10 mouse cellular contexts compared by ENCODE assay signal in the genomic region with DNA sequence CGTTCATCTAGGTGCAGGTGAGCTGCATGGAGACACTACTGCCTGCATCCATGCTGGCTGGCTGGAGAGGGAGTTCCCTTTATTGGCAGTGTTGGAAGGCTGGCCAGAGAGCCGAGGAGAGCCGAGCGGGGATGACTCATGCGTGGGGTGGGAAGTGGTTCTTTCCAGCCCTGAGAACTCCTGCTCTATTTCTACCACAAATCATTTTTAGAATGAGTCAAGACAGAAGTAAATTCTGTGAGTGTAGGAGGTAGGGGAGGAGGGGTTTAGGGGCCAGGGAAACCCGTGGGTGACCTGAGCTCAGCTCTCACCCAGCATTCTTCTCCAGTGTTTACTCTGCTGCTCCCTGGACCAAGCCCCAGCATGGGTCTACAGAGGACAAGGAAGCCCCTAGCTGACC.
DNase-seq lines count a peak whose midpoint lies in the region; ATAC-seq and TF ChIP-seq lines count a peak whose summit lies in the region.
"Had no signal": no experiment of that assay in that cellular context is flagged by ENCODE, and none has a peak within 500 bp of the region (broad histone marks: within the 10 kb centered on the region; RNA-seq: fewer than 3 reads in every experiment).

No protein-coding gene starts in this region.

- H3K4me1 ChIP-seq in stomach, embryonic 14.5 days (ENCODE audit: control insufficient read depth, insufficient read depth, low read length), result no peaks in the 10 kb centered on the region
- no peaks in the 10 kb centered on the region for H3K4me1 ChIP-seq in midbrain, embryonic 13.5 days (replicated peaks)
- H3K4me1 ChIP-seq in hindbrain, postnatal 0 days (ENCODE audit: insufficient read depth, low read length), result no peaks in the 10 kb centered on the region
- H3K4me1 ChIP-seq: limb, embryonic 15.5 days had no signal

- peak; percentile 76 for ATAC-seq in stomach, embryonic 14.5 days (ENCODE audit: insufficient number of reproducible peaks, insufficient read depth, low FRiP score, low read depth)
- ATAC-seq in midbrain, embryonic 13.5 days, result no peak
- ATAC-seq in hindbrain, postnatal 0 days, result no peak
- no peak for ATAC-seq in megakaryocyte progenitor cell, adult 5-6 weeks (replicated peaks; ENCODE audit: poor library complexity)

- H3K36me3 ChIP-seq in stomach, embryonic 14.5 days (ENCODE audit: control insufficient read depth, insufficient read depth, low read length), result no peaks in the 10 kb centered on the region
- H3K36me3 ChIP-seq in midbrain, embryonic 13.5 days, result no peaks in the 10 kb centered on the region
- no peaks in the 10 kb centered on the region for H3K36me3 ChIP-seq in hindbrain, postnatal 0 days (ENCODE audit: insufficient read depth, low read length)
- H3K36me3 ChIP-seq: limb, embryonic 15.5 days had no signal

- peak; percentile 45 to 49 for DNase-seq in layer of hippocampus, adult 8-10 months (ENCODE audit: low spot score in 2 of 2)
- no peak for DNase-seq in layer of hippocampus, postnatal 25 days (ENCODE audit: extremely low spot score in 1 of 2, low spot score in 1 of 2)
- DNase-seq in cerebellum, adult 18-20 months, result peak; percentile 60 to 69
- DNase-seq in left cerebral cortex, adult 18-20 months (ENCODE audit: low spot score in 2 of 2), result peak; percentile 78 to 83
- no peak for DNase-seq in hindbrain, postnatal 0 days (ENCODE audit: low spot score)

- TF ChIP-seq CTCF in hindbrain, postnatal 0 days (IDR thresholded peaks at IDR 0.05; ENCODE audit: low read depth), result no peak

- H3K4me3 ChIP-seq in stomach, embryonic 14.5 days (ENCODE audit: low read depth, low read length), result no peak overlapping the region
- no peak overlapping the region for H3K4me3 ChIP-seq in midbrain, embryonic 13.5 days (replicated peaks)
- no peak overlapping the region for H3K4me3 ChIP-seq in hindbrain, postnatal 0 days (ENCODE audit: low read length)
- H3K4me3 ChIP-seq: erythroblast, embryonic 14.5 days; limb, embryonic 15.5 days had no signal

- H3K4me2 ChIP-seq in stomach, embryonic 14.5 days (replicated peaks; ENCODE audit: low read depth, low read length), result no peak overlapping the region
- no peak overlapping the region for H3K4me2 ChIP-seq in midbrain, embryonic 13.5 days (replicated peaks)
- H3K4me2 ChIP-seq in hindbrain, postnatal 0 days (ENCODE audit: low read depth, low read length), result no peak overlapping the region
- H3K4me2 ChIP-seq: limb, embryonic 15.5 days had no signal

- WGBS in stomach, embryonic 14.5 days, result 23% methylated on average over 6 of the region's 6 CpGs
- WGBS in midbrain, embryonic 13.5 days, result 86% methylated on average over 6 of the region's 6 CpGs
- 74% methylated on average over 6 of the region's 6 CpGs for WGBS in hindbrain, postnatal 0 days

- no peaks in the 10 kb centered on the region for H3K9me3 ChIP-seq in stomach, embryonic 14.5 days (ENCODE audit: control insufficient read depth, low read depth, low read length)
- H3K9me3 ChIP-seq in midbrain, embryonic 13.5 days, result no peaks in the 10 kb centered on the region
- H3K9me3 ChIP-seq in hindbrain, postnatal 0 days (ENCODE audit: low read length), result no peaks in the 10 kb centered on the region
- H3K9me3 ChIP-seq: limb, embryonic 15.5 days had no signal

- no peak overlapping the region for H3K9ac ChIP-seq in stomach, embryonic 14.5 days (replicated peaks; ENCODE audit: low read depth, low read length)
- no peak overlapping the region for H3K9ac ChIP-seq in midbrain, embryonic 13.5 days (replicated peaks)
- no peak overlapping the region for H3K9ac ChIP-seq in hindbrain, postnatal 0 days (replicated peaks; ENCODE audit: low read length)
- H3K9ac ChIP-seq: limb, embryonic 15.5 days had no signal

- no peak overlapping the region for H3K27ac ChIP-seq in stomach, embryonic 14.5 days (ENCODE audit: low read length)
- H3K27ac ChIP-seq in midbrain, embryonic 13.5 days, result no peak overlapping the region
- H3K27ac ChIP-seq in hindbrain, postnatal 0 days, result no peak overlapping the region
- H3K27ac ChIP-seq: limb, embryonic 15.5 days had no signal

- no peaks in the 10 kb centered on the region for H3K27me3 ChIP-seq in stomach, embryonic 14.5 days (ENCODE audit: control insufficient read depth, insufficient read depth, low read length)
- H3K27me3 ChIP-seq in midbrain, embryonic 13.5 days, result no peaks in the 10 kb centered on the region
- H3K27me3 ChIP-seq in hindbrain, postnatal 0 days (ENCODE audit: insufficient read depth, low read length), result no peaks in the 10 kb centered on the region
- H3K27me3 ChIP-seq: limb, embryonic 15.5 days had no signal

Comparison
In these comparisons a context has a peak if more than half of its experiments do, and no peak if none do; other contexts are left out.
1. DNase-seq: peak in layer of hippocampus, adult 8-10 months (2 of 2), cerebellum, adult 18-20 months (2 of 2) and left cerebral cortex, adult 18-20 months (2 of 2); none in layer of hippocampus, postnatal 25 days (0 of 2) and hindbrain, postnatal 0 days (single experiment).